Mouse (Mus musculus): ENCODE measurements around the gene Hist3h2a. TPM values are rescaled to one million over a fixed set of nuclear protein-coding genes. Genes with fewer than 3 reads are reported as not detected.
A peak's percentile ranks its signal among the peaks of the same experiment; 100 is the strongest.

The Hist3h2a gene
- polyA plus RNA-seq, 1 experiment, result 14.8 TPM

GRCm38 (mm10) chr11:58978027-58978705 lies 23.7 kb downstream of the Hist3h2a start, which contains the start of gene Trim11:
Gene Trim11, plus strand, starts transcription at chr11:58978093.
- TF ChIP-seq POLR2A (IDR thresholded peaks at IDR 0.05; ENCODE audit: low read depth, low read length) (peak; percentile 81), CTCF (IDR thresholded peaks at IDR 0.05; ENCODE audit: extremely low read depth, insufficient read depth, insufficient read length, insufficient replicate concordance) (no peak)
- no peaks in the 10 kb centered on the region for H3K27me3 ChIP-seq (ENCODE audit: control insufficient read depth, insufficient read depth, low read length)
- WGBS, result under 1% methylated on average over 64 of the region's 64 CpGs
- peaks cover 26% of the 10 kb centered on the region; the same call in 1 of the 2 replicates for H3K4me1 ChIP-seq (ENCODE audit: control insufficient read depth, insufficient read depth, insufficient read length)
- peak; percentile 53 to 64 for DNase-seq (ENCODE audit: low read depth in 1 of 2, low spot score in 2 of 2)
- H3K27ac ChIP-seq (ENCODE audit: insufficient read depth, low read length), result peak within 1 kb of the TSS; percentile 89
- peak within 1 kb of the TSS; percentile 98 for H3K4me3 ChIP-seq (ENCODE audit: extremely low read depth, insufficient read depth, insufficient read length)
- peaks cover 2% of the 10 kb centered on the region for H3K36me3 ChIP-seq (ENCODE audit: control insufficient read depth, insufficient read depth, low read length)

DNA sequence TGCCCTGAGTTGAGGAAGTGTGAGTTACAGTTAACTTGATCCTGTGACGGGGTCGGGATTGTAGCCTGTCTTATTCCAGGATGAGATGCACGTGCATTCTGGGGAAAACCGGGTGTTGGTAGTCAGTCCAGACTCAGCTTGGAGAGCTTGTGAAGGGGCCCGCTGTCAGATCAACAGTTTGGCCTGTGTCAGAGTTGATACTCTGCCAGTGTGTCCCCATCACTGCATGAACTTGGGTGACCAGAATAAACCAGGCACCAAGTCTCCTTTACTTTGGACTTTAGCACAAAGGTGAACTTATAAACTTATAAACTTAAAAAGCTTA lies 24.2 kb downstream of the Hist3h2a start:
- DNase-seq (ENCODE audit: low read depth in 1 of 2, low spot score in 2 of 2), result no peak
- Histone ChIP-seq H3K36me3 (ENCODE audit: control insufficient read depth, insufficient read depth, low read length) (peaks cover 3% of the 10 kb centered on the region), H3K27ac (ENCODE audit: insufficient read depth, low read length) (peak overlapping the region; percentile 89), H3K27me3 (ENCODE audit: control insufficient read depth, insufficient read depth, low read length) (no peaks in the 10 kb centered on the region), H3K4me1 (ENCODE audit: control insufficient read depth, insufficient read depth, insufficient read length) (peaks cover 26% of the 10 kb centered on the region; the same call in 1 of the 2 replicates), H3K4me3 (ENCODE audit: extremely low read depth, insufficient read depth, insufficient read length) (peak overlapping the region; percentile 98)
- TF ChIP-seq POLR2A (IDR thresholded peaks at IDR 0.05; ENCODE audit: low read depth, low read length) (no peak), CTCF (IDR thresholded peaks at IDR 0.05; ENCODE audit: extremely low read depth, insufficient read depth, insufficient read length, insufficient replicate concordance) (no peak)
- WGBS, result under 1% methylated on average over 5 of the region's 5 CpGs

GRCm38 (mm10) chr11:58979183-58979582 lies 24.7 kb downstream of the Hist3h2a start:
- Histone ChIP-seq H3K36me3 (ENCODE audit: control insufficient read depth, insufficient read depth, low read length) (peaks cover 6% of the 10 kb centered on the region), H3K4me3 (ENCODE audit: extremely low read depth, insufficient read depth, insufficient read length) (peak overlapping the region; percentile 98; the same call in 1 of the 2 replicates), H3K27ac (ENCODE audit: insufficient read depth, low read length) (no peak overlapping the region), H3K27me3 (ENCODE audit: control insufficient read depth, insufficient read depth, low read length) (no peaks in the 10 kb centered on the region), H3K4me1 (ENCODE audit: control insufficient read depth, insufficient read depth, insufficient read length) (peaks cover 26% of the 10 kb centered on the region; the same call in 1 of the 2 replicates)
- TF ChIP-seq POLR2A (IDR thresholded peaks at IDR 0.05; ENCODE audit: low read depth, low read length), result no peak
- TF ChIP-seq CTCF (IDR thresholded peaks at IDR 0.05; ENCODE audit: extremely low read depth, insufficient read depth, insufficient read length, insufficient replicate concordance), result no peak
- no peak for DNase-seq (ENCODE audit: low read depth in 1 of 2, low spot score in 2 of 2)
- WGBS, result 37% methylated on average over 3 of the region's 3 CpGs

GRCm38 (mm10) chr11:58979661-58980060 lies 25.2 kb downstream of the Hist3h2a start:
- TF ChIP-seq POLR2A (IDR thresholded peaks at IDR 0.05; ENCODE audit: low read depth, low read length), result no peak
- no peak for TF ChIP-seq CTCF (IDR thresholded peaks at IDR 0.05; ENCODE audit: extremely low read depth, insufficient read depth, insufficient read length, insufficient replicate concordance)
- Histone ChIP-seq H3K36me3 (ENCODE audit: control insufficient read depth, insufficient read depth, low read length) (peaks cover 9% of the 10 kb centered on the region), H3K4me1 (ENCODE audit: control insufficient read depth, insufficient read depth, insufficient read length) (peaks cover 26% of the 10 kb centered on the region; the same call in 1 of the 2 replicates), H3K27ac (ENCODE audit: insufficient read depth, low read length) (no peak overlapping the region), H3K27me3 (ENCODE audit: control insufficient read depth, insufficient read depth, low read length) (no peaks in the 10 kb centered on the region), H3K4me3 (ENCODE audit: extremely low read depth, insufficient read depth, insufficient read length) (peak overlapping the region; percentile 25)
- no peak for DNase-seq (ENCODE audit: low read depth in 1 of 2, low spot score in 2 of 2)
- 63% methylated on average over 7 of the region's 7 CpGs for WGBS

DNA sequence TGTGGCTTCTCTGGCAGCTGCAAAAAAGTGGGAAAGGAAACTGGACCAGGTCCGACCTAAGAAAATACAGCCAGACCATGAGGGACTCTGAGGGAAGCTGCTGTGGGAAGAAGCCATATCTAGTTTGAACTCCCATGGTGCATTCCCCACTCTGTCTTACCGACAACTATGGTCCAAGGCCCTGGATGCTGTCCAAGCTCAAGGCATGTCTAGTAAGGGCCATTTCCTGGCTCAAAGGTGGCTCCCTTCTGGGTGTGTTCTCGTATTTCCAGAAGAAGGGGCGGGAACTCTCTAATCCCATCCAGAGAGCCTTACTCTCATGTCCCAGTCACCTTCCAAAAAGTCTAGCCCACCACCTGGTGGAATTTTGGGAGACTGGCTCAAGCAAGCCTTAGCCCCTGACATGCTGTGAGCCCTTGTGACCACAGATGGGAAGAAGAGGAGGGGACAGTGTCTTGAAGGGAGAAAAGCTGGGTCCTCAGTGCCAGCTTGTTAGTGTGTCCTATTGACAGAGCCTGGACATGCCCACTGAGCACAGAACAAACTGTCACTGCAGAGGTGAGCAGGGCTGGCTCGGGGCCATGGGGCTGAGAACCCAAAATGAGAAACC lies 26.0 kb downstream of the Hist3h2a start:
- no peak for DNase-seq (ENCODE audit: low read depth in 1 of 2, low spot score in 2 of 2)
- peaks cover 14% of the 10 kb centered on the region for H3K36me3 ChIP-seq (ENCODE audit: control insufficient read depth, insufficient read depth, low read length)
- H3K4me3 ChIP-seq (ENCODE audit: extremely low read depth, insufficient read depth, insufficient read length), result no peak overlapping the region
- no peak for TF ChIP-seq POLR2A (IDR thresholded peaks at IDR 0.05; ENCODE audit: low read depth, low read length)
- TF ChIP-seq CTCF (IDR thresholded peaks at IDR 0.05; ENCODE audit: extremely low read depth, insufficient read depth, insufficient read length, insufficient replicate concordance), result no peak
- H3K4me1 ChIP-seq (ENCODE audit: control insufficient read depth, insufficient read depth, insufficient read length), result peaks cover 26% of the 10 kb centered on the region; the same call in 1 of the 2 replicates
- no peak overlapping the region for H3K27ac ChIP-seq (ENCODE audit: insufficient read depth, low read length)
- no peaks in the 10 kb centered on the region for H3K27me3 ChIP-seq (ENCODE audit: control insufficient read depth, insufficient read depth, low read length)
- 73% methylated on average over 5 of the region's 5 CpGs for WGBS

DNA sequence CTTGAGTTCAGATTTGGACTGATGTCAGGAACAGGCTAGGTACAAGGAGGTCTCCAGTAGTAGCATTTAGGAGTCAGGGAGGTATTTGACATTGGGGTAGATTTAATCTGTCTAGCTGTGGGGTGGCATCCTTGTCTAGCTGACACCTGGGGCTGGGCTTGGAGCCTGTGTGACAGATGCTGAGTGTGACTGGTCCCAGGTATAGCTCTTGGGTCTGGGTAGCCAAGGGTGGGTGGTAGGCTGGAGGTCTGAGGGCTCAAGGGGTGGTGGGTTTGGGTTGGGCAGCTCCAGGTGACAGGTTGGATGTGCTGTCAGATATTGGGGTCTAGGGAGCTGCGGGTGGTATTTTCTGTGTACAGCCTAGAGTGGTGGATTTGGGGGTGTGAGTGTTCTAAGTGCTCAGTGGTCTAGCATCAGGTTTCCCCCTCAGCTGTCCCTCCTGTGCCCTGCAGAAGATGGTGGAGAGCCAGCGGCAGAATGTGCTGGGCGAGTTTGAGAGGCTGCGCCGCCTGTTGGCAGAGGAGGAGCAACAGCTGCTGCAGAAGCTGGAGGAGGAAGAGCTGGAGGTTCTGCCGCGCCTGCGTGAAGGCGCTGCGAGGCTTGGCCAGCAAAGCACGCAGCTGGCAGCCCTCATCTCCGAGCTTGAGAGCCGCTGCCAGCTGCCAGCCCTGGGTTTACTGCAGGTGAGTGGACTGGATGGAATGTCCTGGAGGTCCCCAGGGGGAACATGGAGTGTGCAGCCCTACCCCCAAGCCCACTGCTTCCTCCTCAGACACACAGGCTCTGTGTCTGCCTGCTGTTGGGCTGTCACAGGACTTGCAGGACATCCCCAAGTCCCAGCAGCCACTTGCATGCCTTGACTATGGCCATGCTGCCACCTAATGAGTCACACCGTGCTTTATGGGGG lies 27.3 kb downstream of the Hist3h2a start:
- Histone ChIP-seq H3K4me3 (ENCODE audit: extremely low read depth, insufficient read depth, insufficient read length) (no peak overlapping the region; the same call in 1 of the 2 replicates), H3K27me3 (ENCODE audit: control insufficient read depth, insufficient read depth, low read length) (no peaks in the 10 kb centered on the region), H3K4me1 (ENCODE audit: control insufficient read depth, insufficient read depth, insufficient read length) (peaks cover 26% of the 10 kb centered on the region; the same call in 1 of the 2 replicates), H3K27ac (ENCODE audit: insufficient read depth, low read length) (peak overlapping the region; percentile 84), H3K36me3 (ENCODE audit: control insufficient read depth, insufficient read depth, low read length) (peaks cover 25% of the 10 kb centered on the region)
- DNase-seq (ENCODE audit: low read depth in 1 of 2, low spot score in 2 of 2), result peak; percentile 76 to 80
- 16% methylated on average over 14 of the region's 14 CpGs for WGBS
- TF ChIP-seq CTCF (IDR thresholded peaks at IDR 0.05; ENCODE audit: extremely low read depth, insufficient read depth, insufficient read length, insufficient replicate concordance), result peak; percentile 84
- no peak for TF ChIP-seq POLR2A (IDR thresholded peaks at IDR 0.05; ENCODE audit: low read depth, low read length)
